Mouse (Mus musculus) liver, adult 2 months (tissue): Measurements from ENCODE around the gene Ppp2r3d. TPM values are rescaled to one million over a fixed set of nuclear protein-coding genes. Genes with fewer than 3 reads are reported as not detected.

Experiments used
- DNase-seq: peaks from one replicate; pipeline ENCODE4 v3.0.0-alpha.2; 2011; ENCODE audit warnings: low read depth, low spot score; ENCODE audit errors: extremely low read depth
- H3K27ac ChIP-seq: fragments of 200-500 bp; replicated peaks from 2 replicates; pipeline ENCODE4 v1.5.1; 2012; ENCODE audit warnings: low read depth, mild to moderate bottlenecking, control low read depth, inconsistent platforms, low read length; ENCODE audit not compliant: insufficient read depth
- H3K27me3 ChIP-seq: fragments of 200-500 bp; 2 replicates; pipeline ENCODE4 v1.6.1; 2012; ENCODE audit warnings: mild to moderate bottlenecking, moderate library complexity, low read length, inconsistent platforms; ENCODE audit not compliant: control insufficient read depth, insufficient read depth
- H3K36me3 ChIP-seq: fragments of 200-500 bp; 2 replicates; pipeline ENCODE4 v1.6.1; 2012; ENCODE audit warnings: low read length, inconsistent platforms; ENCODE audit not compliant: control insufficient read depth, insufficient read depth
- H3K4me1 ChIP-seq: fragments of 200-500 bp; 2 replicates; pipeline ENCODE4 v1.6.1; 2011; ENCODE audit warnings: low read length; ENCODE audit not compliant: control insufficient read depth, insufficient read depth
- H3K4me3 ChIP-seq: fragments of 200-500 bp; 2 replicates; pipeline ENCODE4 v1.5.1; 2011; ENCODE audit warnings: low read depth, mild to moderate bottlenecking, control low read depth, low read length, moderate library complexity; ENCODE audit not compliant: insufficient read depth
- H3K79me2 ChIP-seq: fragments of 200-500 bp; 2 replicates; pipeline ENCODE4 v1.6.1; 2012; ENCODE audit warnings: inconsistent platforms, mild to moderate bottlenecking, low read length, moderate library complexity; ENCODE audit not compliant: control insufficient read depth, insufficient read depth
- H3K9ac ChIP-seq: fragments of 200-500 bp; 2 replicates; pipeline ENCODE4 v1.6.1; 2012; ENCODE audit warnings: low read depth, mild to moderate bottlenecking, control low read depth, inconsistent platforms, low read length
- CTCF ChIP-seq: fragments of 200-500 bp; IDR thresholded peaks from 2 replicates; pipeline ENCODE4 v1.5.1; 2011; ENCODE audit warnings: low read depth, low read length, control low read depth
- POLR2A ChIP-seq: fragments of 200-500 bp; IDR thresholded peaks from 2 replicates; pipeline ENCODE4 v1.6.1; 2011; ENCODE audit warnings: low read length, control low read depth; ENCODE audit not compliant: insufficient read depth; ENCODE audit errors: extremely low read depth
- WGBS: fragments of 180-500 bp; shearing (Covaris S2); methylation state at CpG from one replicate; pipeline ENCODE4 v1.1.7; 2018; 5-methylcytosine and 5-hydroxymethylcytosine counted together
- polyA plus RNA-seq: library from polyadenylated mRNA; depleted of rRNA; stranded (reverse); fragments of >200 nt; gene quantifications from 2 replicates; pipeline ENCODE4 v1.2.3, GENCODE M21; 2012
- total RNA-seq: library from RNA; depleted of rRNA; stranded (reverse); fragments of >200 nt; gene quantifications from 2 replicates; pipeline ENCODE4 v1.2.3, GENCODE M21; 2014

Gene Ppp2r3d
- total and polyA plus RNA-seq, 2 experiments: 13.7 to 89.4 TPM

DNA sequence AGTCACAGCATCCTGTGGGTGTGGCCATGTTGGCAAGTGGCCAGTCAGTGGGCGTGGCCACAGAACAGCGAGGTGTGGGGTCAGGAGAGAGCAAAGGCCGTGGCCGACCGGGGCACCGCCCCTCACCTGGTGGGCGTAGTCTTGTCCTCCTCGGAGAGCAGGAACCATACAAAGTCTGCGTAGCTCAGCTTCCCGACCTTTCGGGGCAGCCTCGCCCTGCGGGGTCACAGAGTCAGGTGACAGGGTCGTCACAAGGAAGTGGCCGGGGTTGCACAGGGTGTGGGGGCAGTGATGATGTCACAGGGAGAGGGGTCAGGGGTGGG lies 34.2 kb downstream of the Ppp2r3d start:
- Histone ChIP-seq H3K79me2 (no peaks in the 10 kb centered on the region), H3K4me1 (no peaks in the 10 kb centered on the region), H3K27me3 (0 out of 2 replicates have a peak, but pooled peaks cover 3% of the 10 kb centered on the region), H3K4me3 (no peak overlapping the region), H3K36me3 (peaks cover 10% of the 10 kb centered on the region; the same call in 1 of the 2 replicates), H3K9ac (no peak overlapping the region), H3K27ac (no peak overlapping the region)
- DNase-seq: no peak
- TF ChIP-seq POLR2A: no peak
- no peak for TF ChIP-seq CTCF
- 96% methylated on average over 15 of the region's 15 CpGs for WGBS

GRCm38 (mm10) chr9:124441681-124442532 lies 34.8 kb downstream of the Ppp2r3d start:
- WGBS: 98% methylated on average over 45 of the region's 45 CpGs
- TF ChIP-seq CTCF (no peak), POLR2A (no peak)
- Histone ChIP-seq H3K79me2 (no peaks in the 10 kb centered on the region), H3K9ac (no peak overlapping the region), H3K4me1 (no peaks in the 10 kb centered on the region), H3K27ac (no peak overlapping the region), H3K4me3 (no peak overlapping the region), H3K27me3 (0 out of 2 replicates have a peak, but pooled peaks cover 3% of the 10 kb centered on the region), H3K36me3 (peaks cover 10% of the 10 kb centered on the region; the same call in 1 of the 2 replicates)
- DNase-seq: no peak

- Histone ChIP-seq H3K79me2 (no peaks in the 10 kb centered on the region), H3K36me3 (peaks cover 10% of the 10 kb centered on the region; the same call in 1 of the 2 replicates), H3K4me1 (no peaks in the 10 kb centered on the region), H3K27ac (no peak overlapping the region), H3K4me3 (peak overlapping the region; percentile 49; the same call in 1 of the 2 replicates), H3K9ac (no peak overlapping the region), H3K27me3 (0 out of 2 replicates have a peak, but pooled peaks cover 3% of the 10 kb centered on the region)
- 72% methylated on average over 14 of the region's 14 CpGs for WGBS
- no peak for DNase-seq
- TF ChIP-seq CTCF: no peak
- TF ChIP-seq POLR2A: no peak
Observed at GRCm38 (mm10) chr9:124440724-124441045, 36.0 kb downstream of the Ppp2r3d start.

DNA sequence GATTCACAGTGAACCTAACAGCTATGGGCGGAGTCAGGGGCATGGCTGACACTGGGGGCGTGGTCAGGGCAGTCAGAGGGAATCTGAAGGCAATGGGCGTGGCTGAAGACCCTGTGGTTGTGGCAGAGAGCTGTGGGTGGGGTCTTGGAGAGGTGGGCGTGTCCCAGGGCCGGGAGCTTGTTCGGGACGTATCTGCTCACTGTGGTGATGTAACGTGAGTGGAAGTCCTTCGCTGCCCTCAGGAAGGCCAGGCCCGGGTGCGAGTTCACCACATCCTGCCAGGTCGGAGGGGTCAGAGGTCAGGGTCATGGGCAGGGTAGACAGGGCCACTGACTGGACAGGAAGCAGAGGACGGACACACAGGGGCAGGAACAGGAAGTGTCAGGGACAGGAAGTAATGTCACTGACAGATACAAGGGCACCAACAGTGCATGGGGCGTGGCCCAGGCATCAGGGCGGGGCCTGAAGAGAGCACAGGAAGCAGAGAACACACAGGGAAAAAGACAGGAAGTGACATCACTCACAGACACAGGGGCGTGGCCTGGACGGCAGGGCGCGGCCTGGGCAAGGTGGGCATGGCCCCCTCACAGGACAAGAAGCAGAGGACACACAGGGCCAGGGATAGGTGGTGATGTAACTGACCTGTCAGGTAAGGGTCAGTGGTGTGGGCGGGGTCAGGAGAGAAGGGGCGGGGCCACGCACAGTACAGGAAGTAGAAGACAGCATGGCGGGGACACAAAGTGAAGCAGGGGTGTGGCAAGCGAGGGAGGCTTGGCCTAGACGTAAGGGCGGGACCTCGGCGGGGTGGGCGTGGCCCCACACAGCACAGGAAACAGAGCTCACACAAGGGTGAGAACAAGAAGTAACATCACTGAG lies 36.6 kb downstream of the Ppp2r3d start:
- Histone ChIP-seq H3K4me1 (no peaks in the 10 kb centered on the region), H3K27ac (no peak overlapping the region), H3K36me3 (peaks cover 10% of the 10 kb centered on the region; the same call in 1 of the 2 replicates), H3K9ac (no peak overlapping the region), H3K4me3 (peak overlapping the region; percentile 49; the same call in 1 of the 2 replicates), H3K27me3 (0 out of 2 replicates have a peak, but pooled peaks cover 3% of the 10 kb centered on the region), H3K79me2 (no peaks in the 10 kb centered on the region)
- TF ChIP-seq CTCF (no peak), POLR2A (no peak)
- no peak for DNase-seq
- 92% methylated on average over 29 of the region's 29 CpGs for WGBS

- TF ChIP-seq CTCF (no peak), POLR2A (no peak)
- no peaks in the 10 kb centered on the region for H3K79me2 ChIP-seq
- peaks cover 10% of the 10 kb centered on the region; the same call in 1 of the 2 replicates for H3K36me3 ChIP-seq
- no peak overlapping the region for H3K9ac ChIP-seq
- H3K4me1 ChIP-seq: no peaks in the 10 kb centered on the region
- 0 out of 2 replicates have a peak, but pooled peaks cover 3% of the 10 kb centered on the region for H3K27me3 ChIP-seq
- H3K27ac ChIP-seq: no peak overlapping the region
- H3K4me3 ChIP-seq: no peak overlapping the region
- DNase-seq: no peak
- WGBS: 91% methylated on average over 13 of the region's 13 CpGs
Observed at GRCm38 (mm10) chr9:124439403-124439847, 37.3 kb downstream of the Ppp2r3d start.
